Mouse (Mus musculus): ENCODE results near the gene Lamb3. TPM values are rescaled to one million over a fixed set of nuclear protein-coding genes. Genes with fewer than 3 reads are reported as not detected.

The Lamb3 gene
- 0.42 TPM in 1 of 2 replicates, not detected in the other for total RNA-seq (2014; fragmentation: Nextera tagmentation)
- not detected in 2 replicates for total RNA-seq (2017)

- no peak for ATAC-seq (replicated peaks; ENCODE audit: low FRiP score, low TSS enrichment, poor library complexity, severe bottlenecking)
These were observed at the start of gene Lamb3 for GRCm38 (mm10) chr1:193207503-193207902. TSS of gene Lamb3 (plus strand) at chr1:193207699.

- no peak for ATAC-seq (replicated peaks; ENCODE audit: low FRiP score, low TSS enrichment, poor library complexity, severe bottlenecking)
These were observed 48.3 kb upstream of the Lamb3 start for GRCm38 (mm10) chr1:193159163-193159562.

GRCm38 (mm10) chr1:193159613-193160012 lies 47.9 kb upstream of the Lamb3 start:
- no peak for ATAC-seq (replicated peaks; ENCODE audit: low FRiP score, low TSS enrichment, poor library complexity, severe bottlenecking)

GRCm38 (mm10) chr1:193160317-193161032 lies 47.0 kb upstream of the Lamb3 start:
- ATAC-seq (replicated peaks; ENCODE audit: low FRiP score, low TSS enrichment, poor library complexity, severe bottlenecking): peak; percentile 77

GRCm38 (mm10) chr1:193167746-193168145 lies 39.8 kb upstream of the Lamb3 start, which contains the start of gene A130010J15Rik:
TSS of gene A130010J15Rik (plus strand) at chr1:193168046.
- no peak for ATAC-seq (replicated peaks; ENCODE audit: low FRiP score, low TSS enrichment, poor library complexity, severe bottlenecking)

GRCm38 (mm10) chr1:193169228-193169627 lies 38.3 kb upstream of the Lamb3 start:
- ATAC-seq (replicated peaks; ENCODE audit: low FRiP score, low TSS enrichment, poor library complexity, severe bottlenecking): no peak

GRCm38 (mm10) chr1:193169856-193170255 lies 37.6 kb upstream of the Lamb3 start:
- ATAC-seq (replicated peaks; ENCODE audit: low FRiP score, low TSS enrichment, poor library complexity, severe bottlenecking): 0 out of 2 replicates have a peak, but pooled peaks have one; percentile 25

GRCm38 (mm10) chr1:193172991-193173809 lies 34.3 kb upstream of the Lamb3 start:
- ATAC-seq (replicated peaks; ENCODE audit: low FRiP score, low TSS enrichment, poor library complexity, severe bottlenecking): peak; percentile 92

- no peak for ATAC-seq (replicated peaks; ENCODE audit: low FRiP score, low TSS enrichment, poor library complexity, severe bottlenecking)
These were observed 33.7 kb upstream of the Lamb3 start for GRCm38 (mm10) chr1:193173810-193174129.

- no peak for ATAC-seq (replicated peaks; ENCODE audit: low FRiP score, low TSS enrichment, poor library complexity, severe bottlenecking)
These were observed 33.3 kb upstream of the Lamb3 start for GRCm38 (mm10) chr1:193174143-193174733.

- ATAC-seq (replicated peaks; ENCODE audit: low FRiP score, low TSS enrichment, poor library complexity, severe bottlenecking): no peak
These were observed 26.4 kb upstream of the Lamb3 start for GRCm38 (mm10) chr1:193181104-193181503.

- ATAC-seq (replicated peaks; ENCODE audit: low FRiP score, low TSS enrichment, poor library complexity, severe bottlenecking): no peak
These were observed 19.2 kb upstream of the Lamb3 start for GRCm38 (mm10) chr1:193188257-193188656.

GRCm38 (mm10) chr1:193189151-193189621 lies 18.3 kb upstream of the Lamb3 start:
- ATAC-seq (replicated peaks; ENCODE audit: low FRiP score, low TSS enrichment, poor library complexity, severe bottlenecking): no peak

- no peak for ATAC-seq (replicated peaks; ENCODE audit: low FRiP score, low TSS enrichment, poor library complexity, severe bottlenecking)
These were observed 17.7 kb upstream of the Lamb3 start for GRCm38 (mm10) chr1:193189771-193190170.

GRCm38 (mm10) chr1:193191675-193192283 lies 15.7 kb upstream of the Lamb3 start:
- peak; percentile 62 for ATAC-seq (replicated peaks; ENCODE audit: low FRiP score, low TSS enrichment, poor library complexity, severe bottlenecking)

GRCm38 (mm10) chr1:193194416-193195140 lies 12.9 kb upstream of the Lamb3 start:
- no peak for ATAC-seq (replicated peaks; ENCODE audit: low FRiP score, low TSS enrichment, poor library complexity, severe bottlenecking)

GRCm38 (mm10) chr1:193195169-193195810 lies 12.2 kb upstream of the Lamb3 start:
- no peak for ATAC-seq (replicated peaks; ENCODE audit: low FRiP score, low TSS enrichment, poor library complexity, severe bottlenecking)

GRCm38 (mm10) chr1:193197494-193198205 lies 9.8 kb upstream of the Lamb3 start:
- peak; percentile 39; the same call in 1 of the 2 replicates for ATAC-seq (replicated peaks; ENCODE audit: low FRiP score, low TSS enrichment, poor library complexity, severe bottlenecking)
